Mouse (Mus musculus) left cerebral cortex, postnatal 25 days (tissue): ENCODE measurements around the gene Dera. TPM values are rescaled to one million over a fixed set of nuclear protein-coding genes. Genes with fewer than 3 reads are reported as not detected.

ENCODE experiments used
- DNase-seq, 2 experiments: peaks; one replicate each; pipeline ENCODE4 v3.0.0; 2022; ENCODE audit warnings: low spot score in 2 of 2, mixed read lengths in 1 of 2
- intact Hi-C: fragments of 180-260 bp; cut with DNase I; formaldehyde crosslinking; loops from one replicate; pipeline ENCODE4 v1.15.1; 2025
- total RNA-seq, 2 experiments: library from RNA; stranded (reverse); gene quantifications; 2 replicates each; pipeline ENCODE4 v1.2.3; 2021

Dera gene
- total RNA-seq, 2 experiments from 2014 or later, result 4.1 to 4.7 TPM

DNA sequence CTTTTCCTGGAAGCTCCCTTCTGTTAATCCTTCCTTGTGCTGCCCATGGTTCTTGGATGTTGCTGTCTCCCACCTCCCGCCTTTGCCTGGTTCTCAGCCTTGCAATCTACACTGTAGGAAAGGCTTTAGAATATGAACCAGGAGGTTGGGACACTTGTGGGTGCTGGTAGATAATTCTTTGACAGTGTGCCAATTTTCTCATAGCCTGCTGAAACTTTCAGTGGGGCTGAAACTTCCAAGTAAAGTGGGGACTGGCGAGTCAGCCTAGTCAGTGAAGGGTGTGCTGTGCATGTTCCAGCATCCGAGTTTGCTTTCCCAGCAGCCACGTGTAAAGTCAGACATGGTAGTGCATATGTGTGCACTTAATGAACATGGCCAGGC lies 2.1 kb upstream of the Dera start:
- DNase-seq, result no peak
- intact Hi-C loops, result no loop called here

DNA sequence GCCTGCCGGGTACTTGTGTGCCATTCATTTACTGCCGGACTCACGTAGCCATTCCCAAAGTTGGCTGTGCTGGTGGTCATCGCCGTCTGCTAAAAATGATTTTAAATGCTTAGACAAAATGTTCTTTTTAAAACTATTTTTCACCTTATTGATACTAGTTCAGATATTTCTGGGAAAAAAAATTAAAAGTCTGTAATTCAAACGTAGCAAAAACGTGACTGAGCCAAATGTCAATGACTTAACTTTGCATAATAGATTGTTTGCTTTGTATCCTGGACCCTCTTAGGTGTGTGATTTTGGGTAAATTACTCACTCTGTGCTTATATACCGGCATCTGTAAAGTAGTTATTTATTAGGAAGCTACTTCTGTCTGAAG lies 499 bp downstream of the Dera start:
- intact Hi-C loops, result no loop called here

DNA sequence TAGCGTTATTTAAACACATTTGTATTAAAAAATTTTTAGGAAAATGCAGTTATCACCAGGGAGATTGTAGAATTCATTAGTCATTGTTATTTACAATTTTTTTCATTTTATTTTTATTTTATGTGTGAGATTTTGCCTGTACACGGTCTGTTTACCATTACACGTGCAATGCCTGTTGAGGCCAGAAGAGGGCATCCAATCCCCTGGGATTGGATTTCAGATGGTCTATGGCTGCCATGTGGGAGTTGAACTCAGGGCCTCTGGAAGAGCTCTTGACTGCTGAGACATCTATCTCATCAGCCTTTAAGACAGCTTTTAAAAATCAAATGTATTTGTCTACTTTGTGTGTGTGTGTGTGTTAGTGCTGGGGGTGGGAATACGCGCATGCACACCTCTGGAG lies 2.0 kb downstream of the Dera start:
- peak in 1 of 2 experiments; percentile 22 for DNase-seq
- intact Hi-C loops, result no loop called here

More for the DNA sequence above, 499 bp downstream of the Dera start:
- DNase-seq, result no peak

DNA sequence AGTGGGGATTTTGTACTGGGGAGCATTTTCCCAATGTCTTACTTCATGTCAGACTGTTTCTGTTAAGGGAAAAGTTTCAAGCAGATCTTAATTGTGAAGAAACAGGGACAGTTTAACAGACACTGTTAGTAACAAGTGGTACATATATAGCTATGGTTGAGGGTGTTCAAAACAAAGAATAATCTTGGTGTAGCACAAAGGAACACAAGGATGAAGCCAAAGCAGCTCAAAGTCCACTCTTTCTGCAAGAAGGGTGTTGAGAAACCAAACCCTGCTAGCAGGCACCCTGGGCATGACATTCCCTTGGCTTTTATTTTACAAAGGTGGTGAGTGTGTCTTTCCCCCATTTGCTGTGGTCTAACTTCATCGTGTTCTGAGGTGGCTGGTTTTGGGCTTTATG lies 3.5 kb downstream of the Dera start:
- intact Hi-C loops, result no loop called here
- no peak for DNase-seq

DNA sequence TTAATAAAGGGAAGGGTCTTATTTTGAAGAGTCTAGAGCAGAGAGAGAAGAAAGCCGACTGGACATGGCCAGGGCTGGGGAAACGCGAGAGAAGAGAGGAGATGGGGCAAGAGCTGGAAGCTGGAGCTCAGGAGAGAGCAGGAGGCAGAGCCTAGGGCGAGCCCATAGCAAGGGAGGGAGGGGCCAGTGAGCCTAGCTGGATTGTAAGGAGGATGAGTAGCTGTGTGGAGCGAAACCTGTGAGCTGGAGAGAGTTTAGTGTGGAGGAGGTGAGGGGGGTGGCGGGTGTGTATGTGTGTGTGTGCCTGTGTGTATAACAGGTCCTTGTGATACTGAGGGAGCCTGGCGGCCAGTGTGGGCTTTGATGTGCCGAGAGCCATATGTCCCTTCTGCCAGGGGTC lies 5.3 kb downstream of the Dera start:
- intact Hi-C loops, result no loop called here

DNA sequence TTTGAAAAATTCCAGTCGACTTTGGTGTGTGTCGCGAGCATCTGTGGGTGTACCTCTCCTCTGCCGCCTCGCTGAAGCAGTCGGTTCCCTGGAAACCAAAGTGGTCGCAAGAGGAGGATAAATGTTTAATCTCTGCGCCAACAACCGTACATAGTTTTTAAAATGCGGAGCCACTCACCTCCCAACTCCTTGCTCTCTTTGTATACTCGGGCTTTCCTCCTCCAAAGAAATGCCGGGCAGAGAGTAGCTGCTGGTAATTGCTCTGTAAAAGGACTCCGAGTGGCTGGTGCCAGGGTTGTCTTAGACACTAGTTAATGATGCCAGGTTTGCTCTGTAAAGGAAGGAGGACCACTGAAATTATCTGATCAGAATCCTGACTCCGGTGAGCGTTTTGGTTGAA lies 6.6 kb downstream of the Dera start:
- intact Hi-C loops, result no loop called here
- peak; percentile 32 to 43 for DNase-seq

More for the DNA sequence above, 5.3 kb downstream of the Dera start:
- peak in 1 of 2 experiments; percentile 43 for DNase-seq

DNA sequence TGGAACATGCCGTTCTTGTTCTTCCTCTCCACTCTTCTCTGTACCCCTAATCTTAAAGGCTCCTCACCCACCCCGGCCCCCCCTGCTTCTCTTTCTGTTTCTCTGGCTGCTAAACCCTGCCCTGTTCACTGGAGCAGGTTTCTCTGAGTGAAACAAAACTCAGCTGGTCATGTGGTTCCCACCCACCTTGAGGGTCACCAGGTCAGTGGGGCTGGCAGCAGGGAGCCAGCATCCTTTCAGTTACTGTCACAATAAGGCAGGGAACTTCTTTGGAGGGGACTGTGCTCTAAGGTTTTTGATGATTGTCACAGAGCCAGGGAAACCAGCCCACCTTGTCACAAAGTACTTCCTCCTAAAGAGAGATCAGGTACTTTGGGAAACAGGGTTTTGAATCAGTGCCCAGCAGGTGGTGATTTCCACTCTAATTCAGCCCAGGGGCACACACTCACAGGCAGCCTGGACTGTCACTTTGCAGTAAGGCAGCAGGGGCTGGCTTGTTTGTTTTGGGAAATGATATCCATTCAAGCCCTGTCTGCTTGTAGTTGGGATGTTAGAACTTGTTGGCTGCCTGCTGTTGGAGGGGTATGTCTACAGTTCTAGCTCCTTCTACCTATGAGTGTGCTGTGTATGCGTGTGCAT lies 10.3 kb downstream of the Dera start:
- intact Hi-C loops, result no loop called here
- no peak for DNase-seq

DNA sequence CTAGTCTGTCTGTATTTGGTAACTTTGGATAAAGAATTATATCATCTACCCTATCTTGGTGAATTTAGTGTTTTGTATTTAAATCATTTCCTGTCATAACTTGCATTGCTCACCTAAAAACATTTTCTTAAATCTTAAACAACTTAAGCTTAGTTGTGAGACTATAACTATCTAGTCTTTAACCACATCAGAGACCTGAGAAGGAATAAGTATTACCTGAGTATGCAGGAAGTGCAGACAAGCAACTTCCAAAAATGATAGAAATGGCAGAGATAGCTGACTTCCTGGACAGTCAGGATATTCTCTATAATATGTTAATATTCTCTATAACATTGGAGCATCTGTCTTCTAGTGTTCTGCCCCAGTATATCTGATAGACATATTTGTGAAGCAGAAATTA lies 11.8 kb downstream of the Dera start:
- no peak for DNase-seq
- intact Hi-C loops, result no loop called here

DNA sequence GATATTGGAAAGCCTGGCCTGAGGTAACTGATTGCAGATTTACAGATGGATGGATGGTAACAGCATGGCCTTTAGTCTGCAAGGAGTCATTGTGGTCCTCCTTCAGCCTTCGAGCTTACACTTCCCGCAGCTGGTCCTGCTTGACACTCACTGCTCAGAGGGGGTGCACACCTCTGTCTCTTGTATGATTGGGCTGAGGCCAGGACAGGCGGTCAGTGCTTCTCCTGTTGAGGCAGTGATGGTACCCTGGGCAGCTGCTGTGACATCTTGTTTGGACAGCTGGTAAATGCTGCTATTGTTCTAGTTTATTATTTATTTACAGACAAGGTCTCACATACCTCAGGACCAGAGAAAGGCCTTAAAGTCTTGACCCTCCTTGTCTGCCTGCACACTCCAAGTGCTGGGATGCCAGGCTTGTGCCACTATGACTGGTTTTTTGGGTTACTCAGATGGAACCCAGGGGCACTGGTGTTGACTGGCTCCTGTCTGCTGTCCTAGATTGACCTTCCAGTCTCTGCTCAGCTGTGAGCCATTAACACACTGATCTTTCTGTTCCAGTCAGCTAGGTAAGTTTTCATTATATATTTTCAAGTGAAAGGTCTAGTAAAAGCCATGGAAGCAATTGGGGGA lies 17.4 kb downstream of the Dera start:
- no peak for DNase-seq
- intact Hi-C loops, result no loop called here

DNA sequence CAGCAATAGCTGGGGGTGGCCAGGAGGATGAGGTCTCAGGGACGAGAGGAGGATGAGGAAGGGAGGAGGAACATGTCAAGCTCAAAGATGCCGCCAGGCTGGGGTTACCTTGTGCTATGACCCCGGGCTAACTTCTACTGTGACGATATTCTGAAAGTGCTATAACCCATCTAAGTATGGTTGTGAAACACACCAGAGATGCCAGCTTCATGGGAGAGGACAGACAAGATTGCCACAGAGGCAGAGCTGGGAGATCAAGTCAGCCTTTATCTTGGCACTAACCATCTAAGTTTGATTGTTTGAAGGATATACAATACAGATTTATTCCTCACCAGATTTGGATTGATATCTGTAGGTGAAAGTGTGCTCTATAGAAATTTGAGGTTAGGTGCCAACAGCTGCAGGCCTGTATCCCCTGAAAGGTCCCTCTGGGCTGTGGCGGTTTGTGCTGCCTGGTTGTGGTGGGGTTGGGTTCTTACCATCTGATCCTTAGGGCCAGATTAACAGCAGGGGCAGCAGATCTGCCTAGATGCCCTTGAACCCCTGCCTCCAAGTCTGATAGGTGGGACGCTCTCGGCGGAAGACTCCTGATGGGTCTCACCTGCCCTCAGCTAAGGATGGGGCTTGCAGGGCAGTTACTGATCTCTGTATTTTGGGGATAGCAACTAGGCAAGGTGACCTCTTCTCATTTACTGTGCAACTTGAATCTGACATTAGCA lies 18.7 kb downstream of the Dera start:
- no peak for DNase-seq
- intact Hi-C loops, result no loop called here

DNA sequence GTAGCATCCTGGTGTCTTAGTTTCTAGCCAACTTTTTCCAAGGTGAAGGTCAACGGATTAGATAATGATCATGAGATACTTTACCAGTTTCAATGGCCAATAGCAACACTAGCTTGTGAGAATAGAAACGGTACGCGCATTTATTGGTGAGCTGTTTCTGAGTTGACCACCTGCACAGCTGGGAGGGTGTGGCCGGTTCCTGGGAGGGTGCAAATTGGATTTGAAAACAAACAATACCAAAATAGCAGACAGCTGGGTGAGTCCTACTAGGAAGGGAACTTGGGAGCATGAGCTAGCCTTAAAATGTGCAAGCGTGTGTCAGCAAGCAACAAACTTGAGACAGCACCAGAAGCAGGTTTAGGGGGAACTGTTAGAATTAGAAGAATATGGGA lies 19.3 kb downstream of the Dera start:
- intact Hi-C loops, result no loop called here

DNA sequence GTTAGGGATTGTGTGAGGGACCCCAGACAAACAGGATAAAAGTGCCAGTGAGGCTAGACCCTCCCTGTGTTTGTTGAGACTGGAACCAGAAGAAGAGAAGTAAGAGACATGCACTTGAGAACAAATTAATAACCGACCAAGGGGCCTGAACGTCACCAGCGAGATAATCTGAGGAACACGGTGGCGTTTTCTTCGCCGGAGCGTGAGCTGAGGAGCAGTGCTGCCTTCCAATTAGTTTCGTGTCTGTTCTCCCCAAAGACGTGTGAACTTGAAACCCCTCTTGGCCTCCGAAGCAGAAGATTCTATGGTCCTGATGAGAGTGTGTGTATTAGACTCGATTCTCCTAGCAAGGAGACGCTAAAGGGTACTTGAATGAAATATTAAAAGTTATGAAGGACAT lies 19.8 kb downstream of the Dera start:
- intact Hi-C loops, result no loop called here

More for the DNA sequence above, 19.3 kb downstream of the Dera start:
- DNase-seq, result no peak

DNA sequence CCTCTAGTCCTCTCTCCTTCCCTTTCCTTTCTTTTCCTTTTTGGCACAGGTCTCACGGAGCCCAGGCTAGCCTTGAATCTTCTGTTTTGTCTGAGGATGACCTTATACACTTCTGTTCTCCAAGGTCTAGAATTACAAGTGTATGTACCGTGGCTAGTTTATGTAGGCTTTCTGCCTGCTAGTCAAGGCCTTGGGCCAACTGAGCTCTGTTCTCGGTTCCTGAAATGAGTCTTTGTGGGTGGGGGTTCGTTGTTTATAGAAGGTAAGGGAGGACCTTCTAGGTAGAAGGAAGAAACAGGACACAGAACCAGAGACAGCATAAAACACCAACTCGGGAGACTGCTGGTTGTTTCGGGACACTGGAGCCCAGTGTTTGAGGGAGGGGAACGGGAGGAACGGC lies 20.8 kb downstream of the Dera start:
- intact Hi-C loops, result no loop called here
- no peak for DNase-seq

More for the DNA sequence above, 19.8 kb downstream of the Dera start:
- no peak for DNase-seq

DNA sequence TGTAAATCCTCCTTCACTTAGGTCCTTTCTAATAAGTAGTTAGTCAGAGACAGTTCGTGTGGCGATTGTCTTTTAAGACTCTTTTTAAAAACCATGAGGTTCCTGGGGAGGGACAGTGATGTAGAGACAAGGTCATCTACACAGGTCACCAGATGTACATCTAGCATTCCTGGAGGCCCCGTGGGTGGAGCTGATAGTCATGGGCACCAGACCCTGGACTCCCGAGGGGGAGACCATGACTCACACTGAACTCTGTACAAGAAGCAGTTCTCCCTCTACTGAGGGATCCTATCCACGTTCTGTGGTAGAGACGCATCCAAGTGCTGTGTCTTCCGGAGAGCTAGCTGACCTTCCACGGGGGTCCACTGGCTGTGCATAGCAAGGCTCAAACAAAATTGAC lies 22.6 kb downstream of the Dera start:
- DNase-seq, result no peak
- intact Hi-C loops, result no loop called here

DNA sequence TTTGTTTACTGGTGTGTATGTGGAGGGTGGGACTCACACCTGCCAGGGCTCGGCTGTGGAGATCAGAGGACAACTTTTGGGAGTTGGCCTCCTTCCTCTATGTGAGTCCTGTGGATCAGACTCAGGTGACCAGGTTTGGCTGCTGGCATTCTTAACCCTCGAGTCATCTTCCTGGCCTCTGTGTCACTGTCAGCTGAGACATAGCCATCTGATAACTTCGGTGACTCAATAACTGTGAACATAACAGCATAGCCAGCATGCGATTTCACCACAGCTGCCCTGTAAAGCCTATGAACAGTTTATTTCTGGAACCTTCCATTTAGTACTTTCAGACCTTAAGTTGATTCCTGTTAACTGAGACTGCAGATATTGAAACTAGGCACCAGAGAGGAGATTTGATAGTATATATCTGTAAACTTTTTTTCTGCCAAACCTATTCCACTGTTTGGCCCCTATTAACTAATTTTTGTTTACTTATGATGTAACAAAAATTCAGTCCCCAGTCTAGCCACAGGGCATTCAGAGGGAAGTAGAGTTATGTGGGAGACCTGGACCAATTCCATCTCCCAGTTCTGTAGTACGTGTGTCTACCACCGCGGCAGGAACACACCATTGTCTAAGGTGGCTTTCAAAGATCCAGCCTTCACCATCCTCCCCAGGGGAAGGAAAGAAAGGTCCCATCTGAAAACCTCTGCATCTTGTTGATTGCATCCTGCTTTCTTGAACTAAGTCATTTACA lies 29.7 kb downstream of the Dera start:
- intact Hi-C loops, result no loop called here
- DNase-seq, result no peak

DNA sequence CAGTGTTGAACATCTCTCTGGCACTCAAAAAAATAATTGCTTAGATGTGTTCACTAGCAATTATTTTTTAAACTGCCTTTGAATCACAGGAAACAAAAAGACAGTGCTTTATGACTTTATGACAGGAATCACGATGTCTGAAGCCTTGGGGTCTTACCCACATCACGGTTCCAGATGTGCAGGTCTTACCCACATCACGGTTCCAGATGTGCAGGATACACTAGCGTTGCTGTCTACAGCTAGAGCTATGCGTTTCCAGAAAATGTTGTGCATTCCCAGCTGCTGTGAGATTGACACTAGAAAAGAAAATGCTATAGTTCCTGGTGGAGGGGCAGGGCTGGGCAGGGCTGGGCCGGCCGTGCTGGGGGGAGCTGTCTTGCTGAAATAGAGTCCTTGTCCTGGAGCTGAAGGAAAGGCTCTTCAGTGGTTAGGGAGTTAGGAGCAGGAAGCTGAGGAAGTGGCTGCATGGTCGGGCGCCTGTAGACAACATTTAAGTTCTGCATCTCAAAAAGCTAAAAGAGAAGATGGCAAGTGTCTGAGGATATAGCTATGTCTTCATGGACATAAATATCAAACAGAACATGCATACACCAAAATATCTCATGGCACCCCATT lies 34.7 kb downstream of the Dera start:
- intact Hi-C loops, result no loop called here
- no peak for DNase-seq

DNA sequence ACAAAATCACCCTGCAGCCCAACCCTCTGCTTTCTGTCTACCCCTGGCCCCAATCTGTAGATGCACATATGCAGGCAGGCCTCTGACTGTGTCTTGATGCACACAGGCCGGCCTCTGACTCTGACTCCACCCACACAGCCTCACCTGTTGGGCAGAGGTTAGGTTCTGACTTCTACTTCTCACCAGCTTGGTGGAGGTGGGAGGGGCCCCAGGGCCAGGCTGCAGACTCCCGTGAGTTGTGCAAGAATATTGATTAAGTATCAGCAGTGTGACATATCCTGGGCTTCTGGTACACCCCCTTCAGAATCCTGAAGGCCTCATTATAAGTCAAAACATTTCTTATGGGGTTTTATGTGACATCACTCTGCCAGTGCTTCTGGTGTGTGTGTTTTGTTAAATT lies 35.3 kb downstream of the Dera start:
- intact Hi-C loops, result no loop called here
- DNase-seq, result no peak

DNA sequence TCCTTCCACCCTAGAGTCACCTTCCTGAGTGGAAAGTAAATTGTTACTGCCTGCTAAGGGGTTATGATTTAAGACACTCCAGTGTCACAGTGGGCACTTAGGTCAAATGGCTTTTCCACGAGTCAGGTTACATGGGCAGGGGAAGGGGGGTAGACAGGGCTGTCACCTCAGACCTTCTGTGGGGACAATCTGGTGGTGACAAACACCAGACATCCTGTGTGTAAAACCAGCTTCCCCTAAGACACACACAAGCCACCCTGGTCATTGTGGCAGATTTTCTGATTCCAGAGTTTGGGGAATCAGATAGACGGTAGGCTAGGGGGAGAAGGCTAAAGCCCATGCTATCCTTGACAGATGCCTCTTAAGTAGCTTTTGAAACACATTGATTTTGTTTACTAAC lies 41.1 kb downstream of the Dera start:
- no peak for DNase-seq
- intact Hi-C loops, result loop anchor here (5.0 kb wide), 1 partner anchor 157 kb away; no protein-coding TSS in a partner anchor

DNA sequence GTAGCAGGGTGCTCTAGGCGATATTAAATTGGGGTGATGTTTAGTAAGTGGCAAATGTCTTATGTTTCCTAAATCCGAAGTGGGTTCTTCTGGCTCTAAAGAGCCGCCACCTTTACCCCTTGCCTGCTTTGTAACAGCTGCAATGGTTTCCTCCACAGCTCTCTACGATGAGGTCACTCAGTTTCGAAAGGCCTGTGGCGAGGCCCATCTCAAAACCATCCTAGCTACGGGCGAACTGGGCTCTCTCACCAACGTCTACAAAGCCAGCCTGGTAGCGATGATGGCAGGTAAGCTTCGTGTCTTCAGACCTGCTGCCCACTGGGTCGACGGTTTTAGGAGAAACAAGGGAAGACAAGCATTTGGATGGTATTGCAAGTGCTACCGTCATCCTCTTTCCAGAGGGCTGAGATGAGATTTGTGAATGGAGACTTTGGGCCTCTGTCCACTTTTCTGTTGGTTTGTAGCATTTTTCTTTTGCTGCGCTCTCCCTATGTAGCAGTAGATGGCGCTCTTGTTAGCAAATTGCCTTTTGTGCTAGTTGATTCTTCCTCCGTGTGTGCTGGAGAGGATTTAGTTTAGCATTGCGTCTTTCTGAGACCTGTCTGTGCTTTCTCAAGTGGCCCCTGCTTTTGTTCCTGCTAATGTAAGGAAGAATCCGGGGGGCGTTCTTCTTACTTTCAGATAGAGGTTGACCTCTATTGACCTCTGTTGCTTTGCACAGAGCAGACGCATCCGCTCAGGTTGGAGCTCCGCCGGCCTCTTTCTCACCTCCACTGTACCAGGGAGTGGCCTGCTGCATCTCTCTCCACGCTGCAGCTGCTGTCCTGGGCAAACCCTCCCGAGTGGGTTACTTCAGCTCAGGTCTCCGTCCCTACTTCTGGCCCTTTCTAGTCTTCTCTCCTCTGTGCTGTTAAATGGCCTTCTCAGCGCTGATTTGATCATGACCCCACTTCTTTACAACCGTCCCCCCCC lies 42.5 kb downstream of the Dera start:
- intact Hi-C loops, result loop anchor here (2.0 to 5.0 kb wide), 2 partner anchors 155 to 356 kb away; no protein-coding TSS in a partner anchor
- peak; percentile 29 to 56 for DNase-seq
